Mouse (Mus musculus): ENCODE results near the gene Aif1. TPM values are rescaled to one million over a fixed set of nuclear protein-coding genes. Genes with fewer than 3 reads are reported as not detected.

Aif1 gene
- total and polyA plus RNA-seq, 3 experiments, result 0.42 to 0.45 TPM; not detected in 1

- peaks cover 0 to 15% of the 10 kb centered on the region in 2 experiments; a peak in 2 of 4 replicates for H3K36me3 ChIP-seq (ENCODE audit: control insufficient read depth in 1 of 2, insufficient read depth in 2 of 2, low read length in 2 of 2)
- TF ChIP-seq TAL1 (IDR thresholded peaks at IDR 0.05; ENCODE audit: low read length) (no peak), NRF1 (IDR thresholded peaks at IDR 0.05; ENCODE audit: insufficient read depth, low read depth, low read length, poor library complexity, severe bottlenecking) (no peak), POLR2A (IDR thresholded peaks at IDR 0.05; ENCODE audit: control insufficient read depth in 1 of 2, insufficient read depth in 1 of 2, low read depth in 1 of 2, low read length in 2 of 2, poor library complexity in 1 of 2) (no peak), TBP (IDR thresholded peaks at IDR 0.05; ENCODE audit: low read depth, low read length) (no peak), MXI1 (IDR thresholded peaks at IDR 0.05; ENCODE audit: low read depth, low read length) (no peak), MYC (IDR thresholded peaks at IDR 0.05; ENCODE audit: low read depth, low read length) (no peak), ZNF384 (IDR thresholded peaks at IDR 0.05; ENCODE audit: low read depth, low read length) (no peak), SIN3A (IDR thresholded peaks at IDR 0.05; ENCODE audit: low read length) (no peak), GABPA (IDR thresholded peaks at IDR 0.05; ENCODE audit: low read depth, low read length) (no peak), MEF2A (IDR thresholded peaks at IDR 0.05; ENCODE audit: extremely low read depth, insufficient replicate concordance, low read depth, low read length, poor library complexity, severe bottlenecking) (no peak), POLR2AphosphoS2 (IDR thresholded peaks at IDR 0.05; ENCODE audit: low read length) (no peak), GATA1 (IDR thresholded peaks at IDR 0.05; ENCODE audit: low read depth, low read length) (no peak), CTCF (IDR thresholded peaks at IDR 0.05 in 2 of 3, conservative IDR thresholded peaks at IDR 0.05 in 1 of 3; ENCODE audit: control insufficient read depth in 1 of 3, insufficient read depth in 1 of 3, low read depth in 2 of 3, low read length in 3 of 3, poor library complexity in 1 of 3, severe bottlenecking in 1 of 3) (no peak), ETS1 (IDR thresholded peaks at IDR 0.05; ENCODE audit: low read depth, low read length) (no peak), MAFK (IDR thresholded peaks at IDR 0.05; ENCODE audit: borderline replicate concordance, low read depth, low read length) (no peak), JUND (IDR thresholded peaks at IDR 0.05; ENCODE audit: low read depth, low read length) (no peak)
- H3K4me3 ChIP-seq (ENCODE audit: control insufficient read depth in 1 of 2, insufficient read depth in 1 of 2, low read depth in 2 of 2, low read length in 2 of 2), result no peak overlapping the region; a peak in 1 of 4 replicates
- H3K9ac ChIP-seq (ENCODE audit: control insufficient read depth, low read depth, low read length, poor library complexity, severe bottlenecking), result peak overlapping the region; percentile 3
- no peak for DNase-seq (ENCODE audit: low read depth, low spot score)
- peaks cover 12 to 22% of the 10 kb centered on the region in 2 experiments for H3K4me1 ChIP-seq (ENCODE audit: control insufficient read depth in 1 of 2, insufficient read depth in 2 of 2, low read length in 2 of 2)
- no peaks in the 10 kb centered on the region for H3K27me3 ChIP-seq (ENCODE audit: control insufficient read depth in 1 of 2, insufficient read depth in 2 of 2, low read length in 2 of 2)
- H3K27ac ChIP-seq (ENCODE audit: control insufficient read depth, low read depth, low read length), result peak overlapping the region; percentile 29
- no peaks in the 10 kb centered on the region for H3K9me3 ChIP-seq (replicated peaks; ENCODE audit: insufficient read depth, low read length)
- no peaks in the 10 kb centered on the region for H3K79me2 ChIP-seq (ENCODE audit: control insufficient read depth, insufficient read depth, low read length, poor library complexity)
These were observed 2.5 kb downstream of the Aif1 start for GRCm38 (mm10) chr17:35173329-35173728.

DNA sequence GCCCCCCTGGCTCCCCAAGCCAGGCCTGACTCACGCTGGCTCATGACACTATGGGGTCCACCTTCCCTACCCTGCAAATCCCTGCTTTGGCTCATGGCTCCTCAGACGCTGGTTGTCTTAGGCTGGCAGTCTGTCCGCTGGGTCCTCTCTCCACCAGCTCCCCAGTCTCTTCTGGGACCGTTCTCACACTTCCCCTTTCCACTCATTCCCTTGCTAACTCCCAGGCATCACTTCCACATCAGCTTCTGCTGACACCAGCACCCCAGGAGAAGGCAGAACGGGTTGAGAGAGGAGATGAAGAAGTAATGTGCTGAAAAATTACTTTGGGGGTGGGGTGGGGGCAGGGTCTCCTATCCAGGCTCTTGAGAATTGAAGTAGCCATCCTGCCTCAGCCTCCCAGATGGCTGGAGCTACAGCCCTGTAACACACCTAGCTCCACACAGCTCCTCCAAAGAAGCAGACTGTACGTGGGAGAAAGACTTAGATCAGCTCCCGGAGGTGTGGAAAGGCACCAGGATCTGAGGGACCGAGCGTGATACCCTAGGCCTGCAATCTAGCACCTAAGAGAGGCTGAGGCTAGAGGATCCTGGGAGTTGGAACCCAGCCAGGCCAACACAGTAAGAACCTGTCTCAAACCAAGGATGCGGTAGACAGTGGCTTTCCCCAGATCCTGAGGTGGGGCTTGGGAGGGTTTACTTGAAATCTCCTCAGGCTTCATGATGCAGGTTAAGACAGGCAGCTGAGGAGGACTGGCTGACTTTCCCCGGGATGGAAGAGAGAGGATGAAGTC, 3.2 kb downstream of the Aif1 start:
- Histone ChIP-seq H3K4me3 (ENCODE audit: control insufficient read depth in 1 of 2, insufficient read depth in 1 of 2, low read depth in 2 of 2, low read length in 2 of 2) (no peak overlapping the region), H3K27ac (ENCODE audit: control insufficient read depth, low read depth, low read length) (peak overlapping the region; percentile 29; the same call in 1 of the 2 replicates), H3K79me2 (ENCODE audit: control insufficient read depth, insufficient read depth, low read length, poor library complexity) (no peaks in the 10 kb centered on the region)

More for the DNA sequence above, 3.2 kb downstream of the Aif1 start:
- Histone ChIP-seq H3K9ac (ENCODE audit: control insufficient read depth, low read depth, low read length, poor library complexity, severe bottlenecking) (peak overlapping the region; percentile 39), H3K27me3 (ENCODE audit: control insufficient read depth in 1 of 2, insufficient read depth in 2 of 2, low read length in 2 of 2) (no peaks in the 10 kb centered on the region), H3K4me1 (ENCODE audit: control insufficient read depth in 1 of 2, insufficient read depth in 2 of 2, low read length in 2 of 2) (peaks cover 12 to 22% of the 10 kb centered on the region in 2 experiments), H3K36me3 (ENCODE audit: control insufficient read depth in 1 of 2, insufficient read depth in 2 of 2, low read length in 2 of 2) (peaks cover 0 to 15% of the 10 kb centered on the region in 2 experiments; a peak in 2 of 4 replicates), H3K9me3 (replicated peaks; ENCODE audit: insufficient read depth, low read length) (no peaks in the 10 kb centered on the region)
- TF ChIP-seq ETS1 (IDR thresholded peaks at IDR 0.05; ENCODE audit: low read depth, low read length) (0 out of 2 replicates have a peak, but pooled peaks have one; percentile 7), RAD21 (IDR thresholded peaks at IDR 0.05; ENCODE audit: low read depth, low read length) (no peak), MAX (IDR thresholded peaks at IDR 0.05; ENCODE audit: low read length) (no peak), POLR2A (IDR thresholded peaks at IDR 0.05; ENCODE audit: control insufficient read depth in 1 of 2, insufficient read depth in 1 of 2, low read depth in 1 of 2, low read length in 2 of 2, poor library complexity in 1 of 2) (0 out of 4 replicates have a peak, but pooled peaks of 1 of the 2 experiments have one; percentile 33)
- peak; percentile 76 for DNase-seq (ENCODE audit: low read depth, low spot score)
